Mouse (Mus musculus): ENCODE data around the gene Atg16l2.

DNA sequence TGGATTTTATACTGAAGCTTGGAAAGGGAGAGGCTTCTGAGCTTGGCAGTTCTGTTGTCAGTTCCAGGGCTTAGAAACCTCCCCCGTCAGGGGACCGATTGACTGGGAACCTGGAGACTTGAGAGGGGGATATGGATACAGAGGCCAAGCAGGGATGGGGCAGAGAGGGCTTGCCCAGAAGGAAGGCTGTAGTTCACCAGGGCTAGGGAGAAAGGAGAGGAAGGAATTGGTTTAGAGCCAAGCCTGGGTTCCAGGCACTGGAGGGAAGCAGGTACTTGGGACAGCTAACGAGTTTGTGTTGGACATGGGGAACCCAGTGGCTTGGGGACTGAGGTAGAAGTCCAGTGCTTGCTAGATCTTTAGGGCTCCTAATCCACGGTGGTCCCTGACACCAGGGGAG is 27.6 kb upstream of the Atg16l2 start:
- TF ChIP-seq CTCF (IDR thresholded peaks at IDR 0.05; ENCODE audit: insufficient read depth, low read length), result no peak
- TF ChIP-seq POLR2A (IDR thresholded peaks at IDR 0.05; ENCODE audit: borderline replicate concordance, extremely low read depth, low read depth, low read length), result no peak

Measured in lung, adult 2 months (tissue).